Mouse (Mus musculus) right cerebral cortex, adult 18-20 months (tissue): ENCODE data around the gene B430305J03Rik.

Experiments used
- DNase-seq: peaks from one replicate; pipeline ENCODE4 v3.0.0; 2022; ENCODE audit warnings: mixed read lengths

Gene B430305J03Rik

GRCm38 (mm10) chr3:61365779-61366373, at the start of gene B430305J03Rik:
Gene B430305J03Rik (minus strand): TSS chr3:61365951.
- DNase-seq = peak; percentile 44

- DNase-seq = no peak
Measured at GRCm38 (mm10) chr3:61409683-61410082, 43.9 kb upstream of the B430305J03Rik start.

- no peak for DNase-seq
Measured at GRCm38 (mm10) chr3:61406921-61407320, 41.2 kb upstream of the B430305J03Rik start.

- DNase-seq = no peak
Measured at GRCm38 (mm10) chr3:61400823-61401387, 35.2 kb upstream of the B430305J03Rik start.

GRCm38 (mm10) chr3:61396728-61397127, 31.0 kb upstream of the B430305J03Rik start:
- no peak for DNase-seq

- DNase-seq = no peak
Measured at GRCm38 (mm10) chr3:61395382-61395781, 29.6 kb upstream of the B430305J03Rik start.

- DNase-seq = no peak
Measured at GRCm38 (mm10) chr3:61393520-61393919, 27.8 kb upstream of the B430305J03Rik start.

- no peak for DNase-seq
Measured at GRCm38 (mm10) chr3:61392881-61393280, 27.1 kb upstream of the B430305J03Rik start.

- DNase-seq = no peak
Measured at GRCm38 (mm10) chr3:61391564-61391963, 25.8 kb upstream of the B430305J03Rik start.

- DNase-seq = no peak
Measured at GRCm38 (mm10) chr3:61386368-61386767, 20.6 kb upstream of the B430305J03Rik start.

GRCm38 (mm10) chr3:61376001-61376400, 10.2 kb upstream of the B430305J03Rik start:
- no peak for DNase-seq

GRCm38 (mm10) chr3:61368446-61368845, 2.7 kb upstream of the B430305J03Rik start:
- DNase-seq = no peak

GRCm38 (mm10) chr3:61364978-61365778, 573 bp downstream of the B430305J03Rik start:
- peak; percentile 60 for DNase-seq

GRCm38 (mm10) chr3:61364661-61364977, 1.1 kb downstream of the B430305J03Rik start:
- no peak for DNase-seq

GRCm38 (mm10) chr3:61363989-61364660, 1.6 kb downstream of the B430305J03Rik start:
- peak; percentile 97 for DNase-seq

GRCm38 (mm10) chr3:61363161-61363988, 2.4 kb downstream of the B430305J03Rik start:
- peak; percentile 97 for DNase-seq

GRCm38 (mm10) chr3:61362821-61363160, 3.0 kb downstream of the B430305J03Rik start:
- no peak for DNase-seq

- DNase-seq = no peak
Measured at GRCm38 (mm10) chr3:61361338-61361737, 4.4 kb downstream of the B430305J03Rik start, which contains the start of gene Rap2b. Gene Rap2b (plus strand): TSS chr3:61361638.

GRCm38 (mm10) chr3:61358756-61359293, 6.9 kb downstream of the B430305J03Rik start:
- DNase-seq = peak; percentile 33

GRCm38 (mm10) chr3:61358107-61358506, 7.6 kb downstream of the B430305J03Rik start:
- DNase-seq = no peak

- DNase-seq = no peak
Measured at GRCm38 (mm10) chr3:61355464-61355863, 10.3 kb downstream of the B430305J03Rik start.

- DNase-seq = no peak
Measured at GRCm38 (mm10) chr3:61349433-61349832, 16.3 kb downstream of the B430305J03Rik start.
